Mouse (Mus musculus) thymus, postnatal 14 days (tissue): Measurements from ENCODE around the gene Maml1.

Experiments
- DNase-seq: peaks from one replicate; pipeline ENCODE4 v3.0.0; 2021

The Maml1 gene

GRCm38 (mm10) chr11:50279005-50279404, 13.1 kb downstream of the Maml1 start:
- no peak for DNase-seq

- DNase-seq: no peak
These were observed 14.4 kb downstream of the Maml1 start for GRCm38 (mm10) chr11:50277706-50278105.

- DNase-seq: no peak
These were observed 15.1 kb downstream of the Maml1 start for GRCm38 (mm10) chr11:50277025-50277424.

- no peak for DNase-seq
These were observed 16.5 kb downstream of the Maml1 start for GRCm38 (mm10) chr11:50275568-50276151.

- no peak for DNase-seq
These were observed 17.0 kb downstream of the Maml1 start for GRCm38 (mm10) chr11:50275077-50275476.

- DNase-seq: no peak
These were observed 19.3 kb downstream of the Maml1 start for GRCm38 (mm10) chr11:50272819-50273218.

- no peak for DNase-seq
These were observed 22.2 kb downstream of the Maml1 start for GRCm38 (mm10) chr11:50269885-50270284.

- DNase-seq: peak; percentile 49
These were observed 22.9 kb downstream of the Maml1 start for GRCm38 (mm10) chr11:50269163-50269562.

- no peak for DNase-seq
These were observed 25.1 kb downstream of the Maml1 start for GRCm38 (mm10) chr11:50266997-50267396.

- DNase-seq: no peak
These were observed 26.2 kb downstream of the Maml1 start for GRCm38 (mm10) chr11:50265931-50266330.

GRCm38 (mm10) chr11:50263198-50263597, 28.9 kb downstream of the Maml1 start:
- no peak for DNase-seq

GRCm38 (mm10) chr11:50262020-50262419, 30.1 kb downstream of the Maml1 start:
- DNase-seq: no peak

- DNase-seq: no peak
These were observed 33.8 kb downstream of the Maml1 start for GRCm38 (mm10) chr11:50258310-50258709.

GRCm38 (mm10) chr11:50256615-50257014, 35.5 kb downstream of the Maml1 start:
- DNase-seq: no peak

GRCm38 (mm10) chr11:50254010-50254580, 38.0 kb downstream of the Maml1 start:
- no peak for DNase-seq

- DNase-seq: no peak
These were observed 38.7 kb downstream of the Maml1 start for GRCm38 (mm10) chr11:50253393-50253792.

- DNase-seq: no peak
These were observed 39.3 kb downstream of the Maml1 start for GRCm38 (mm10) chr11:50252684-50253265.

- DNase-seq: no peak
These were observed 39.9 kb downstream of the Maml1 start for GRCm38 (mm10) chr11:50252166-50252565.

GRCm38 (mm10) chr11:50248473-50249171, 43.5 kb downstream of the Maml1 start:
- no peak for DNase-seq

GRCm38 (mm10) chr11:50245269-50245668, 46.8 kb downstream of the Maml1 start:
- DNase-seq: no peak

GRCm38 (mm10) chr11:50243926-50244325, 48.2 kb downstream of the Maml1 start:
- no peak for DNase-seq

GRCm38 (mm10) chr11:50240235-50240911, 51.7 kb downstream of the Maml1 start:
- DNase-seq: no peak
